Mouse (Mus musculus) c-Kit-positive CD71-positive TER-119-positive erythroid progenitor cells, embryonic 14.5 days (primary cell): Measurements from ENCODE around the gene Tnfrsf21.
A peak's percentile ranks its signal among the peaks of the same experiment; 100 is the strongest.

Experiments
- DNase-seq: peaks from one replicate; pipeline ENCODE4 v3.0.0-alpha.2; 2013; ENCODE audit warnings: low spot score

Gene Tnfrsf21

DNA sequence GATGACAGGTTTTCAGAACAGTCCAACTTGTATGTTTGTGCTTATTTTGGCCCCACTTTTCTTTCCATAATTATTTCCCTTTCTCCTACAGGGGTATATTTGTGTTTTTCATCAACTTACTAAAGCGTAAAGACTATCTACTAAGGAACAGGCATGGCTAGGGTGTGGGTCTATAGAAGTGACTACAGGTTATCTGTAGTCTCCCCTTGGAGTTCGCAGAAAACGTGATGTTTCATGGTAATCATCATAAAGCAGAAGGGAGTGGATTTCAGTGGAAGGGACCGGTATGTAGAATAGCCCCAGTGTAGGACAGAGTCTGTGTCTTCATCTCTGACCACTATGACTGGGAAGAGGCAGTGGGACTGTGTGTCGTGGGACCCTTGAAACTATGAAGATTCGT is 8.7 kb downstream of the Tnfrsf21 start:
- DNase-seq: peak; percentile 88

- no peak for DNase-seq
Observed at GRCm38 (mm10) chr17:43025819-43026593, 9.7 kb downstream of the Tnfrsf21 start.

DNA sequence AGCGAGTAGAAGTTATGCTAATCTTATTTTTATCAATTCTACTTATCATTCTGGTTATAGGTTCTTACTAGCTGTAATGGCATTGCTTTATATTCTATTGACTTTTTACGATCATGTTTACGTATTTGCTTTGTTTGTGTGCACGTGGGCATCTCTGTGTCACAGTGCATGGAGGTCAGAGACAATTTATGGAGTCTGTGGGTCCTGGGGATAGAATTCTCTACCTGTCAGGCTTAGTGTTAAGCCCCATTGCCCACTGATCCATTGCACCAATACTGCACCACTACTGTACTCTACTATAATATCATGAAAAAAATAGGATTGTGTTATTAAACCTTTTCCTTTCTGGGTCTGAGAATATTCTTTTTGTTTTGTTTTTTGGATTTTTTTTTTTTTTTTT is 10.4 kb downstream of the Tnfrsf21 start:
- DNase-seq: no peak

DNA sequence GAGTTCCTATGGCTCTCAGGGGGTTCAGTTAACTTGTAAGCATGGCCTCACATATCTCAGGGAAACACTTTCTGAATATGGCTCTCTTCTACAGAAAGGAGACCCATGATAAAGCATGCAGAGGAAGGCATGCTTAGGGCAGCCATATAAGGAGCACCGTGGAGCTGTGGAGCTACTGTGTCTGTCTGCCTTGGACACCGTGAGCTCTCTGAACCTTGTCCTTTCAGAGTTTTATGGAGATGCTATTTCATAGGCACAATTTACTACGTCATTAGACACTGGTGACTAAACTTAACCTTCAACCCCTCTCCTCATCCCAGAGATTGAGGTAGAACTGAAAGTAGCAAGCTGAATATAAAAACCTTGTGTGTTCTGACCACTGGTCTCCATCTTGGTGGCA is 13.2 kb downstream of the Tnfrsf21 start:
- no peak for DNase-seq

GRCm38 (mm10) chr17:43030290-43030689 is 13.9 kb downstream of the Tnfrsf21 start:
- no peak for DNase-seq

GRCm38 (mm10) chr17:43032489-43033036 is 16.2 kb downstream of the Tnfrsf21 start:
- no peak for DNase-seq

DNA sequence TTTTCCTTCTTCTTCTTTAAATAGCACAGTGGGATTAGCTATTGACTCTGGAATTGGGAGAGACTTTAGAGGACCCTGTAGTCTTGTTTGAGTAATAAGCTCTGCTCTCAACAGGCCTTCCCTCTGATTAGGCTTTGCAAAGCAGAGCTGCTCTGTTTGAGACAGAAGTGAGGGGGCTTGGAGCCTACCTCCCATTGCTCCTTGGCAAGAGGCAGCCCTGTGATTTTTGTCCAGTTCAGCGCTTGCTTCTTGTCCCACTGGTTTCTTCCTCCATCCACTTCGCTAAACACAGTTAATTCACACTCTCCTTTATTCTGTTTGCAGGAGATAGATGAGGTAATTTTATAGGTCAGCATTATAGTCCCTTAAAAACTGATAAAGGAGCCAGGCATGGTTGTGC is 19.0 kb downstream of the Tnfrsf21 start:
- no peak for DNase-seq

- peak; percentile 78 for DNase-seq
Observed at GRCm38 (mm10) chr17:43036058-43036757, 19.9 kb downstream of the Tnfrsf21 start.

- DNase-seq: no peak
Observed at GRCm38 (mm10) chr17:43040571-43040970, 24.2 kb downstream of the Tnfrsf21 start.

DNA sequence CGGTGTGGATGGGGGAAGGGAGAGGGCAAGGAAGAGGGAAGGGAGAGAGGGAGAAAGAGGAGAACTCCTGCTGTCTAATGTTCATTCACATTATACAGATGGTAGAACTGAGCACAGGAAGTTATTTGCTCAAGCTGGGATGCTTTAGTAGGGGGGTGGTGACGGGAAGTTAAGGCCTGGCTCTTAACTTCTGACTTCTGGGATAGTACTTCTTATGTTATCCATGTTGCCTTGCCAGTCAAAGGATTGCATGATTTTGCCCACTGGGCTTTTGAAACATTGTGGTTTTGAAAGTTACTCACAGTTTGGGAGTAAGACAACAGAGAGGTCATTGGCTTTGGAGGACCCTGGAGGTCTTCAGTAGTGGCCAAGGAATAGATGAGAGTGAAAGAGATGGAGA is 34.3 kb downstream of the Tnfrsf21 start:
- no peak for DNase-seq

DNA sequence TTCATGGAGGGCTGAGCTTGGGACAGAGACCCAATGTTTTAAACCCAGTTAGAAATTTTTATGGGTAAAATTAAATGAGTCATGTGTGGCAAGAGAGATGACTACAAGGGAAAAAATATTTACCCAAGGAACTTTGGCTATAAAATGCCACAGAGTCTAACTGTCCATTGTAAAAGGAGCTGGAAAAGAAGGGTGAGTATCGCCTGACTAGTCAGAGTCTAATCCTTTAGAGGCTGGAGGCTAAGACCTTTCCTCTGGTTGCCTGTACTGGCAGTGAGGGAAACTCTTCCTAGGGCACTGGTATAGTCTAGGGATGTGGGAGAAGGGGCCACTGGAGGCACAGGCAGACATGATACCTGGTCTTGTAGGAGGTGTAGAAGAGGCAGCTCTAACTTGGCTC is 36.4 kb downstream of the Tnfrsf21 start:
- DNase-seq: no peak

- DNase-seq: no peak
Observed at GRCm38 (mm10) chr17:43053943-43054342, 37.6 kb downstream of the Tnfrsf21 start.

- peak; percentile 49 for DNase-seq
Observed at GRCm38 (mm10) chr17:43058277-43059025, 42.1 kb downstream of the Tnfrsf21 start.

DNA sequence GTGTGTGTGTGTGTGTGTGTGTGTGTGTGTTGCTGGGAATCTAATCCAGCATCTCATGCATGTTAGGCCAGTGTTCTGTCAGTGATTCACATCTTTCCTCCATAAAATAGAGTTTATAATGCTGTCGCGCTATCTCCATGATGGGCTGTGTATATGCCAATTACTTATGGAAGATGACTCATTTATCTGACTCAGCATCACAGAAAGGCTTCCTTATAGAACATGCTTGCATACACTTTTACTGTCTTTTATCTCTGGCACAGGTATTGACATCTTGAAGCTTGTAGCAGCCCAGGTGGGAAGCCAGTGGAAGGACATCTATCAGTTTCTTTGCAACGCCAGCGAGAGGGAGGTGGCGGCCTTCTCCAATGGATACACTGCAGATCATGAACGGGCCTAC is 48.4 kb downstream of the Tnfrsf21 start:
- DNase-seq: no peak

- no peak for DNase-seq
Observed at GRCm38 (mm10) chr17:43068846-43069553, 52.6 kb downstream of the Tnfrsf21 start.

- DNase-seq: no peak
Observed at GRCm38 (mm10) chr17:43070946-43071345, 54.6 kb downstream of the Tnfrsf21 start.

DNA sequence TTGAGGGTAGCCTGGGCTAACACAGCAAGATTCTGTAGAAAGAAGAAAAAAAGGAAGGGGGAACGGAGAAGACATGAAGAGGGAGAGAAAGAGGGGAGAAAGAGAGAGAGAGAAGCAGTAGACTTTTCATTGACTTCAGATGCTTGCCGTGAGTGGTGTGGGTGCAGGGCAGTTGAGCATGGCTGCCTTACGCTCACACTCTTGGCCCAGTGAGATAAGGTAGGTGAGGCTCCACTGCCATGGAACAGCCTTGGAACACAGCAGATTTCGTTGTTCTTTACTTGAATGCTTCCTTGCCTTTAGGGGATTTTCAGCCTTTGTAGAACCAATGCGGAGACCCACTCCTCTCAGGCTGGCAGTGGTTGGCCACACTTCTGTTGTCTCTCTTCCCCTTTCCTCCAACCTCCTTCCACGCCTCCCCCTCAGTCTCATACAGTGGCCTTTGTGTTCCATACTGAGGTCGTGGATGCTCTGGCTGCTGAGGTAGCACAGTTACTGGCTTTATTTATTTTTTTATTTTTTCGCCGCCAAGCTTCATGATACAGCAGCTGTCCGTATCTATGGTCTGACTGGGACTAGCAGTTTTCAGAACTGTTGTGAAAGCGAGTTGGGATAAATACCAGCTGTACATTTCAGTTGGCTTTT is 55.9 kb downstream of the Tnfrsf21 start:
- DNase-seq: peak; percentile 56

- DNase-seq: no peak
Observed at GRCm38 (mm10) chr17:43072787-43073148, 56.4 kb downstream of the Tnfrsf21 start.

- DNase-seq: no peak
Observed at GRCm38 (mm10) chr17:43074391-43074790, 58.0 kb downstream of the Tnfrsf21 start.

DNA sequence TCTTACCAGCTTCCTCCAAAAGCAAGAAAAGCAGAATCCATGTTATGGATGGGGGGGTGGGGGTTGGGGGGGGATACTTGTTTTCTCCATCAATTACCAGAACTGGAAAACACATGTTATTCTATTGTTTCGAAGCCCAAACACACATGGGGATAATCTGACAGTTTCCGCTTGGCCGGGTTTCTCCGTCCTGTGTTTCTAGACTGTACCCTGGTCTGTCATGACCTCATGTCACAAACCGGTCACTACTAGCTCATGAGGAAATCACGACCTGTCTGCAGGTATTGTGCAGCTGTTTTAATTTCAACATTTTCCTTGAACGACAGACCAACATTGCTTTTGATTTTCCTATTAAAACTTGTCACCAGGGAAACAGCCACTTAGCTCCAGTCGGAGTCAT is 58.7 kb downstream of the Tnfrsf21 start:
- no peak for DNase-seq

DNA sequence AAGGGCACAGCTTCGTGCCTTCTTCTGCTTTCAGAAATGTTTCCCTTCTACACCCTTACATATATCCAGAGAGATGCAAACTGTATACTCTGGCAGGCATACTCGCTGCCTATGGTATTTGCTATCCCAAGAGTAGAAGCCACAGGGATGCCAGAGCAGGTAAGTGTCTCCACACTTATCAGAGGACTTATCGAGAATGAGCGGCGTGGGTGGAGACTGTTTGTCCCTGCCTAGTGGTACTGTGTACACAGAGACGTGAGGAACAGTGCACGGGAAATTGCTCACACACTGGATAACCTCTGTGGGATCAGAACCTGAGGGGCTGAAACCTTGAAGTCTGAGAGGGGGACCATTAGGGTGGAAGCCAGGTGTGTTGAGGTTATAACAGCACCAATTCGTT is 59.6 kb downstream of the Tnfrsf21 start:
- no peak for DNase-seq
